Mouse (Mus musculus) neural tube, embryonic 13.5 days (tissue): Measurements from ENCODE around the gene Rcc1l. TPM values are rescaled to one million over a fixed set of nuclear protein-coding genes. Genes with fewer than 3 reads are reported as not detected.

Source experiments
- ATAC-seq: fragments of 200-750 bp; cut with Nextera tagmentation; 2 replicates; pipeline ENCODE4 v1.8.0; 2017; ENCODE audit warnings: low read depth, mild to moderate bottlenecking, moderate TSS enrichment, moderate library complexity
- H3K27ac ChIP-seq: fragments of 300-500 bp; sonication (generic); replicated peaks from 2 replicates; pipeline ENCODE4 v1.5.1; 2015; ENCODE audit warnings: moderate library complexity, mild to moderate bottlenecking, inconsistent platforms
- H3K27me3 ChIP-seq: fragments of 300-500 bp; sonication (generic); 2 replicates; pipeline ENCODE4 v1.6.1; 2015; ENCODE audit warnings: mild to moderate bottlenecking, inconsistent platforms
- H3K36me3 ChIP-seq: fragments of 300-500 bp; sonication (generic); 2 replicates; pipeline ENCODE4 v1.6.1; 2015; ENCODE audit warnings: mild to moderate bottlenecking, inconsistent platforms
- H3K4me1 ChIP-seq: fragments of 300-500 bp; sonication (generic); replicated peaks from 2 replicates; pipeline ENCODE4 v1.6.1; 2015; ENCODE audit warnings: inconsistent platforms
- H3K4me2 ChIP-seq: fragments of 300-500 bp; sonication (generic); 2 replicates; pipeline ENCODE4 v1.6.1; 2015; ENCODE audit warnings: inconsistent platforms, mild to moderate bottlenecking, moderate library complexity
- H3K4me3 ChIP-seq: fragments of 300-500 bp; sonication (generic); 2 replicates; pipeline ENCODE4 v1.5.1; 2015; ENCODE audit warnings: mild to moderate bottlenecking, inconsistent platforms
- H3K9ac ChIP-seq: fragments of 300-500 bp; sonication (generic); 2 replicates; pipeline ENCODE4 v1.6.1; 2015; ENCODE audit warnings: moderate library complexity, mild to moderate bottlenecking, inconsistent platforms
- H3K9me3 ChIP-seq: fragments of 300-500 bp; sonication (generic); 2 replicates; pipeline ENCODE4 v1.6.1; 2016; ENCODE audit warnings: inconsistent platforms
- WGBS: fragments of 180-500 bp; shearing (Covaris S2); methylation state at CpG from one replicate; pipeline ENCODE4 v1.1.7; 2015; 5-methylcytosine and 5-hydroxymethylcytosine counted together
- polyA plus RNA-seq: library from polyadenylated mRNA; unstranded; fragments of >200 nt; fragmentation: Nextera tagmentation; extraction: Ambion mirVana; gene quantifications from 2 replicates; pipeline ENCODE4 v1.2.1, GENCODE M21; 2015

Gene Rcc1l
- polyA plus RNA-seq, 1 experiment from 2014 or later, result 16.6 TPM

GRCm38 (mm10) chr5:134101322-134101721 is 75.3 kb downstream of the Rcc1l start:
- H3K4me3 ChIP-seq, result peak overlapping the region; percentile 85
- WGBS, result 44% methylated on average over 5 of the region's 5 CpGs
- H3K27me3 ChIP-seq, result no peaks in the 10 kb centered on the region
- H3K4me2 ChIP-seq, result peak overlapping the region; percentile 86
- peaks cover 37% of the 10 kb centered on the region for H3K4me1 ChIP-seq
- H3K36me3 ChIP-seq, result peaks cover 15% of the 10 kb centered on the region
- no peaks in the 10 kb centered on the region for H3K9me3 ChIP-seq
- ATAC-seq, result no peak
- H3K9ac ChIP-seq, result peak overlapping the region; percentile 94
- H3K27ac ChIP-seq, result no peak overlapping the region

- H3K9me3 ChIP-seq, result no peaks in the 10 kb centered on the region
- H3K27ac ChIP-seq, result peak overlapping the region; percentile 92; the same call in 1 of the 2 replicates
- WGBS, result 1% methylated on average over 17 of the region's 17 CpGs
- H3K4me3 ChIP-seq, result peak overlapping the region; percentile 85
- peaks cover 5% of the 10 kb centered on the region for H3K36me3 ChIP-seq
- no peaks in the 10 kb centered on the region for H3K27me3 ChIP-seq
- peak overlapping the region; percentile 86 for H3K4me2 ChIP-seq
- H3K4me1 ChIP-seq, result peaks cover 37% of the 10 kb centered on the region
- ATAC-seq, result peak; percentile 36
- peak overlapping the region; percentile 94 for H3K9ac ChIP-seq
Observed at GRCm38 (mm10) chr5:134100232-134100771, 76.3 kb downstream of the Rcc1l start.

- Histone ChIP-seq H3K9ac (peak within 1 kb of the TSS; percentile 94), H3K4me1 (peaks cover 37% of the 10 kb centered on the region), H3K4me2 (peak within 1 kb of the TSS; percentile 86), H3K4me3 (peak within 1 kb of the TSS; percentile 85), H3K27ac (peak within 1 kb of the TSS; percentile 92), H3K27me3 (no peaks in the 10 kb centered on the region), H3K9me3 (no peaks in the 10 kb centered on the region), H3K36me3 (no peaks in the 10 kb centered on the region)
- peak; percentile 92 for ATAC-seq
- WGBS, result under 1% methylated on average over 50 of the region's 58 CpGs
Observed at GRCm38 (mm10) chr5:134099496-134100211, 76.9 kb downstream of the Rcc1l start, which contains the start of gene Castor2. Gene Castor2, plus strand, starts transcription at chr5:134099711.

- Histone ChIP-seq H3K27me3 (no peaks in the 10 kb centered on the region), H3K9ac (peak overlapping the region; percentile 94), H3K4me1 (peaks cover 37% of the 10 kb centered on the region), H3K4me3 (peak overlapping the region; percentile 85), H3K27ac (peak overlapping the region; percentile 76), H3K9me3 (no peaks in the 10 kb centered on the region), H3K4me2 (peak overlapping the region; percentile 86), H3K36me3 (no peaks in the 10 kb centered on the region)
- peak; percentile 62 for ATAC-seq
- under 1% methylated on average over 17 of the region's 17 CpGs for WGBS
Observed at GRCm38 (mm10) chr5:134098976-134099375, 77.6 kb downstream of the Rcc1l start.

GRCm38 (mm10) chr5:134098341-134098902 is 78.2 kb downstream of the Rcc1l start:
- Histone ChIP-seq H3K36me3 (no peaks in the 10 kb centered on the region), H3K4me1 (peaks cover 37% of the 10 kb centered on the region), H3K27ac (peak overlapping the region; percentile 76; the same call in 1 of the 2 replicates), H3K4me3 (peak overlapping the region; percentile 85), H3K9ac (peak overlapping the region; percentile 94), H3K4me2 (peak overlapping the region; percentile 86), H3K9me3 (no peaks in the 10 kb centered on the region), H3K27me3 (no peaks in the 10 kb centered on the region)
- WGBS, result 48% methylated on average over 13 of the region's 13 CpGs
- no peak for ATAC-seq

Other genes with a start within 250 kb of the Rcc1l start
- gene Castor2, start 77.1 kb downstream of the Rcc1l start, polyA plus RNA-seq, result 20.9 and 22.0 TPM in 2 replicates
- gene Gtf2ird2, start 7.2 kb upstream of the Rcc1l start, polyA plus RNA-seq, result 13.9 and 14.4 TPM in 2 replicates
- gene Ncf1, start 52.9 kb upstream of the Rcc1l start, polyA plus RNA-seq, result 3.1 and 3.5 TPM in 2 replicates
- 188 and 247 TPM in 2 replicates for gene Gtf2i, start 138.0 kb upstream of the Rcc1l start, polyA plus RNA-seq